Mouse (Mus musculus): ENCODE results near the gene D930048N14Rik.

- TF ChIP-seq CTCF (IDR thresholded peaks at IDR 0.05; ENCODE audit: low read depth) (no peak), EP300 (IDR thresholded peaks at IDR 0.05; ENCODE audit: low read depth) (no peak)
Observed at GRCm38 (mm10) chr11:51637971-51638414, 12.8 kb upstream of the D930048N14Rik start.

All from heart, postnatal 0 days (tissue).